Comparison of ENCODE assay signal across 7 mouse cellular contexts in the genomic region with DNA sequence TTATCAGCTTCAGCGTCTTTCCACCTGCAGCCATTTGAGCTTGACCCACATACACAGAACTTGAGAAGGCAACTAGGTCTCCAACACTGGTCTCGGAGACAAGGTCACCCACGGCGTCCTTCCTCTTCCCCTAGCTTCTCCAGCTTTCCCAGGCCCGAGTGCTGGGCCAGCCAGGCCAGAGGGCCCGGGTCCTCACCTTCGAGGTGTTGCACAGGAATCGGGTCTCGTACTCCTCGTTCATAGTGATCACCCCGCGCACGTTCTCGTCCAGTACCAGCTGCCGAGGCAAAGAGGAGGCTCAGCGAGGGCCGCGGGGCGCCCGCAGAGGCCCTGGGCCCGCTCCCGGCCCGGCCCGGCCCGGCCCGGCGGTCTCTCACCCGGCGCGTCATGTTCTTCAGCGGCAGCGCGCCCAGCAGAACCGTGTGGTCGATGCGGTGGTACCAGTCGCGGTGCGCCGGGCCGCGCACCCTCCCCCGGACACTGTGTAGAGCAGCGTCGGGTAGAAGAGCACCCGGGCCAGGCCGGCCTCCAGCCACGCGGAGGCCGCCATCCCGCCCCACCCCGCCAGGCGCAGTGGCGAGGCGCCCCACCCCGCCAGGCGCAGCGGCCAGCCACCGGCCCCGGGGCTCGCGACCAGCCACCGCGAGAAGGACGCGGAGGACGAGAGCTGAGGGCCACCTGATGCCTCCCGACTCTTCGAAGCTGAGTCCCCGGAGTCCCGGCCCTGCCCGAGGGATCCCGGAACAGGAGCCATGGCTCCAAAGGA. TPM values are rescaled to one million over a fixed set of nuclear protein-coding genes. Genes with fewer than 3 reads are reported as not detected.
DNase-seq lines count a peak whose midpoint lies in the region; ATAC-seq and TF ChIP-seq lines count a peak whose summit lies in the region.

No protein-coding gene starts in this region.

- H3K9ac ChIP-seq in hindbrain, postnatal 0 days (replicated peaks; ENCODE audit: low read length), result peak overlapping the region; percentile 91
- peak overlapping the region; percentile 98 for H3K9ac ChIP-seq in midbrain, embryonic 11.5 days (ENCODE audit: low read length)

- H3K4me2 ChIP-seq in hindbrain, postnatal 0 days (ENCODE audit: low read depth, low read length), result peak overlapping the region; percentile 92
- peak overlapping the region; percentile 72 for H3K4me2 ChIP-seq in midbrain, embryonic 11.5 days

- H3K36me3 ChIP-seq in hindbrain, postnatal 0 days (ENCODE audit: insufficient read depth, low read length), result peaks cover 5% of the 10 kb centered on the region; the same call in 1 of the 2 replicates
- peaks cover 35% of the 10 kb centered on the region for H3K36me3 ChIP-seq in limb, embryonic 10.5 days
- H3K36me3 ChIP-seq in midbrain, embryonic 11.5 days (ENCODE audit: control insufficient read depth, insufficient read depth, low read length), result peaks cover 2% of the 10 kb centered on the region; the same call in 1 of the 2 replicates

- TF ChIP-seq CTCF in hindbrain, postnatal 0 days (IDR thresholded peaks at IDR 0.05; ENCODE audit: low read depth), result no peak

- no peaks in the 10 kb centered on the region for H3K9me3 ChIP-seq in hindbrain, postnatal 0 days (ENCODE audit: low read length)
- H3K9me3 ChIP-seq in limb, embryonic 10.5 days (replicated peaks), result no peaks in the 10 kb centered on the region
- H3K9me3 ChIP-seq in midbrain, embryonic 11.5 days (ENCODE audit: control insufficient read depth, low read length), result no peaks in the 10 kb centered on the region

- H3K4me3 ChIP-seq in hindbrain, postnatal 0 days (ENCODE audit: low read length), result peak overlapping the region; percentile 53
- H3K4me3 ChIP-seq in limb, embryonic 10.5 days, result peak overlapping the region; percentile 81
- peak overlapping the region; percentile 74 for H3K4me3 ChIP-seq in midbrain, embryonic 11.5 days (ENCODE audit: low read depth, low read length)

- ATAC-seq in common myeloid progenitor, adult 5-6 weeks (replicated peaks; ENCODE audit: low read depth, poor library complexity, severe bottlenecking), result peak; percentile 63
- ATAC-seq in hindbrain, postnatal 0 days, result peak; percentile 90
- peak; percentile 91 for ATAC-seq in midbrain, embryonic 11.5 days (ENCODE audit: low FRiP score)

- no peaks in the 10 kb centered on the region for H3K27me3 ChIP-seq in hindbrain, postnatal 0 days (ENCODE audit: insufficient read depth, low read length)
- no peaks in the 10 kb centered on the region for H3K27me3 ChIP-seq in limb, embryonic 10.5 days (ENCODE audit: low read depth, poor library complexity, severe bottlenecking)
- no peaks in the 10 kb centered on the region for H3K27me3 ChIP-seq in midbrain, embryonic 11.5 days (ENCODE audit: control insufficient read depth, insufficient read depth, low read length)

- under 1% methylated on average over 66 of the region's 73 CpGs for WGBS in hindbrain, postnatal 0 days
- WGBS in limb, embryonic 10.5 days, result under 1% methylated on average over 73 of the region's 73 CpGs
- under 1% methylated on average over 69 of the region's 73 CpGs for WGBS in midbrain, embryonic 11.5 days

- H3K4me1 ChIP-seq in hindbrain, postnatal 0 days (ENCODE audit: insufficient read depth, low read length), result no peaks in the 10 kb centered on the region; the same call in 1 of the 2 replicates
- H3K4me1 ChIP-seq in limb, embryonic 10.5 days, result peaks cover 29% of the 10 kb centered on the region
- peaks cover 8% of the 10 kb centered on the region; the same call in 1 of the 2 replicates for H3K4me1 ChIP-seq in midbrain, embryonic 11.5 days (ENCODE audit: control insufficient read depth, insufficient read depth, low read length)

- peak; percentile 77 to 93 for DNase-seq in adrenal gland, adult (ENCODE audit: inconsistent age in 2 of 2, low spot score in 1 of 2)
- peak; percentile 69 to 71 for DNase-seq in gastrocnemius, adult 8-10 months (ENCODE audit: low spot score in 2 of 2)
- peak; percentile 74 for DNase-seq in hindbrain, postnatal 0 days (ENCODE audit: low spot score)
- peak; percentile 84 for DNase-seq in limb, embryonic 10.5 days (ENCODE audit: low spot score)
- DNase-seq in midbrain, embryonic 11.5 days (ENCODE audit: low spot score, missing footprints), result peak; percentile 98
- DNase-seq in skeletal muscle tissue, adult 2 months (ENCODE audit: low read depth, low spot score), result peak; percentile 76

- H3K27ac ChIP-seq in hindbrain, postnatal 0 days, result peak overlapping the region; percentile 95
- H3K27ac ChIP-seq in limb, embryonic 10.5 days, result peak overlapping the region; percentile 95
- H3K27ac ChIP-seq in midbrain, embryonic 11.5 days (ENCODE audit: low read depth, low read length), result peak overlapping the region; percentile 69

RNA-seq across cellular contexts. Expression of a gene that starts 12.8 kb away (rescaled TPM):
- 77.5 and 102 TPM in 2 replicates for total RNA-seq in common myeloid progenitor, adult 5-6 weeks (2017)
- total RNA-seq in gastrocnemius, adult 8-10 months (2022), result 100 to 1,000 TPM; 495 to 615 (median 547) TPM
- 186 TPM in 2 replicates for total RNA-seq in hindbrain, postnatal 0 days (2014; rRNA removed)
- 271 and 274 TPM in 2 replicates for polyA plus RNA-seq in hindbrain, postnatal 0 days (2015; fragmentation: Nextera tagmentation; extraction: Ambion mirVana)
- 216 and 220 TPM in 2 replicates for polyA plus RNA-seq in limb, embryonic 10.5 days (2016; fragmentation: Nextera tagmentation; extraction: Ambion mirVana)
- polyA plus RNA-seq in midbrain, embryonic 11.5 days (2014; fragmentation: Nextera tagmentation; extraction: Ambion mirVana), result 200 and 204 TPM in 2 replicates

RNA-seq across cellular contexts. Expression of a gene that starts 12.9 kb away (rescaled TPM):
- total RNA-seq in common myeloid progenitor, adult 5-6 weeks (2017), result 26.1 and 35.8 TPM in 2 replicates
- 10 to 100 TPM; 17.9 to 24.0 (median 22.6) TPM for total RNA-seq in gastrocnemius, adult 8-10 months (2022)
- 43.1 and 43.6 TPM in 2 replicates for total RNA-seq in hindbrain, postnatal 0 days (2014; rRNA removed)
- 46.7 and 49.5 TPM in 2 replicates for polyA plus RNA-seq in hindbrain, postnatal 0 days (2015; fragmentation: Nextera tagmentation; extraction: Ambion mirVana)
- polyA plus RNA-seq in limb, embryonic 10.5 days (2016; fragmentation: Nextera tagmentation; extraction: Ambion mirVana), result 52.0 and 63.6 TPM in 2 replicates
- polyA plus RNA-seq in midbrain, embryonic 11.5 days (2014; fragmentation: Nextera tagmentation; extraction: Ambion mirVana), result 45.3 and 48.8 TPM in 2 replicates

RNA-seq across cellular contexts. Expression of a gene that starts 22.8 kb away (rescaled TPM):
- total RNA-seq in common myeloid progenitor, adult 5-6 weeks (2017), result 38.8 and 52.0 TPM in 2 replicates
- total RNA-seq in gastrocnemius, adult 8-10 months (2022), result 10 to 100 TPM; 50.7 to 66.2 (median 63.7) TPM
- total RNA-seq in hindbrain, postnatal 0 days (2014; rRNA removed), result 67.0 and 68.6 TPM in 2 replicates
- polyA plus RNA-seq in hindbrain, postnatal 0 days (2015; fragmentation: Nextera tagmentation; extraction: Ambion mirVana), result 59.6 and 63.1 TPM in 2 replicates
- polyA plus RNA-seq in limb, embryonic 10.5 days (2016; fragmentation: Nextera tagmentation; extraction: Ambion mirVana), result 139 and 150 TPM in 2 replicates
- polyA plus RNA-seq in midbrain, embryonic 11.5 days (2014; fragmentation: Nextera tagmentation; extraction: Ambion mirVana), result 99.8 and 103 TPM in 2 replicates

RNA-seq across cellular contexts. Expression of a gene that starts 31.8 kb away (rescaled TPM):
- not detected in 2 replicates for total RNA-seq in common myeloid progenitor, adult 5-6 weeks (2017)
- total RNA-seq in gastrocnemius, adult 8-10 months (2022), result 1 to 10 TPM; 7.6 to 9.8 (median 8.5) TPM
- 552 and 661 TPM in 2 replicates for total RNA-seq in hindbrain, postnatal 0 days (2014; rRNA removed)
- polyA plus RNA-seq in hindbrain, postnatal 0 days (2015; fragmentation: Nextera tagmentation; extraction: Ambion mirVana), result 228 and 230 TPM in 2 replicates
- 3.2 and 5.5 TPM in 2 replicates for polyA plus RNA-seq in limb, embryonic 10.5 days (2016; fragmentation: Nextera tagmentation; extraction: Ambion mirVana)
- polyA plus RNA-seq in midbrain, embryonic 11.5 days (2014; fragmentation: Nextera tagmentation; extraction: Ambion mirVana), result 12.3 and 13.1 TPM in 2 replicates

Comparison
In these comparisons a context has a peak if more than half of its experiments do, and no peak if none do; other contexts are left out.
1. Peak in every context shown above with its lines: DNase-seq, ATAC-seq, H3K4me3 ChIP-seq and H3K27ac ChIP-seq.